Mouse (Mus musculus): ENCODE data around the gene Shoc2. TPM values are rescaled to one million over a fixed set of nuclear protein-coding genes. Genes with fewer than 3 reads are reported as not detected.

The Shoc2 gene
- polyA plus RNA-seq (2017; shearing (Covaris generic)) = 10 to 100 TPM; 52.1 to 67.4 TPM

GRCm38 (mm10) chr19:53943802-53944785, at the start of gene Shoc2, which contains the start of gene Bbip1:
Gene Shoc2, plus strand, starts transcription at chr19:53944306.
Gene Bbip1, minus strand, starts transcription at chr19:53944627.

DNA sequence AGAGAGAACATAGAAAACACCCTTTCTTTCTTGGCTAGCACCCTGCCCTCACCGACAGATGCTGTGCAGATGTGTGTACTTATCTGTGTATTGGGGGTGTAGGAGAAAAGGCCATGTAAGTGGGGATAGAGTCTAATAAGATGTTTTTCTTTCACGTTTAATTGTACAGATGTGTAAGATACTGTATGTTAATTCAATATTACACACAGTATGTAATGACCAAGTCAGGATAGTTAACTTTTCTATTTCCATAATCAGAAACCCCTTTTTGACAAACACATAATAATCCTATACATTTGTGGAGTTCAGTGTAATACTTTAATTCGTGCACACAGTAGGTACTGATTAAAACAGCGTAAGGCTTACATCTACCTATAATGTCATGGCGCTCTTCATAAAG, 99.7 kb downstream of the Shoc2 start, which contains the start of gene Adra2a:
Gene Adra2a (plus strand): TSS at position 301 of the 400 bp plus-strand sequence.

Other genes starting within 250 kb of the Shoc2 start
- 100 to 1,000 TPM; 137 to 143 TPM for gene Pdcd4, start 52.1 kb upstream of the Shoc2 start, polyA plus RNA-seq (2017; shearing (Covaris generic))
- 10 to 100 TPM; 87.2 to 88.9 TPM for gene Bbip1, start 321 bp downstream of the Shoc2 start, polyA plus RNA-seq (2017; shearing (Covaris generic))
- not detected for gene Adra2a, start 99.8 kb downstream of the Shoc2 start, polyA plus RNA-seq (2017; shearing (Covaris generic))